Mouse (Mus musculus) hindbrain, embryonic 11.5 days (tissue): Measurements from ENCODE around the gene Ranbp6. TPM values are rescaled to one million over a fixed set of nuclear protein-coding genes. Genes with fewer than 3 reads are reported as not detected.

Source experiments
- ATAC-seq: fragments of 200-750 bp; cut with Nextera tagmentation; 2 replicates; pipeline ENCODE4 v1.8.0; 2017; ENCODE audit warnings: mild to moderate bottlenecking, moderate TSS enrichment, moderate library complexity; ENCODE audit not compliant: low FRiP score
- DNase-seq: peaks from one replicate; pipeline ENCODE4 v3.0.0-alpha.2; 2015; ENCODE audit warnings: low spot score
- H3K27ac ChIP-seq: fragments of 300-500 bp; sonication (generic); 2 replicates; pipeline ENCODE4 v1.5.1; 2014; ENCODE audit warnings: mild to moderate bottlenecking, low read depth, low read length
- H3K27me3 ChIP-seq: fragments of 300-500 bp; sonication (generic); 2 replicates; pipeline ENCODE4 v1.6.1; 2014; ENCODE audit warnings: mild to moderate bottlenecking, low read length, moderate library complexity, mixed read lengths; ENCODE audit not compliant: control insufficient read depth, insufficient read depth
- H3K36me3 ChIP-seq: fragments of 300-500 bp; sonication (generic); 2 replicates; pipeline ENCODE4 v1.6.1; 2014; ENCODE audit warnings: mild to moderate bottlenecking, low read length, moderate library complexity, mixed read lengths; ENCODE audit not compliant: control insufficient read depth, insufficient read depth
- H3K4me1 ChIP-seq: fragments of 300-500 bp; sonication (generic); replicated peaks from 2 replicates; pipeline ENCODE4 v1.6.1; 2014; ENCODE audit warnings: low read length, mixed read lengths; ENCODE audit not compliant: control insufficient read depth, insufficient read depth
- H3K4me2 ChIP-seq: fragments of 300-500 bp; sonication (generic); replicated peaks from 2 replicates; pipeline ENCODE4 v1.6.1; 2014; ENCODE audit warnings: mild to moderate bottlenecking, low read depth, low read length
- H3K4me3 ChIP-seq: fragments of 300-500 bp; sonication (generic); 2 replicates; pipeline ENCODE4 v1.5.1; 2014; ENCODE audit warnings: low read depth, low read length
- H3K9ac ChIP-seq: fragments of 300-500 bp; sonication (generic); 2 replicates; pipeline ENCODE4 v1.6.1; 2014; ENCODE audit warnings: low read depth, low read length
- H3K9me3 ChIP-seq: fragments of 300-500 bp; sonication (generic); 2 replicates; pipeline ENCODE4 v1.6.1; 2016; ENCODE audit warnings: low read length; ENCODE audit not compliant: control insufficient read depth
- WGBS: fragments of 180-500 bp; shearing (Covaris S2); extraction: QIAGEN DNeasy Blood & Tissue Kit; methylation state at CpG from one replicate; pipeline ENCODE4 v1.1.7; 2014; 5-methylcytosine and 5-hydroxymethylcytosine counted together
- polyA plus RNA-seq: library from polyadenylated mRNA; unstranded; fragments of >200 nt; fragmentation: Nextera tagmentation; extraction: Ambion mirVana; gene quantifications from 2 replicates; pipeline ENCODE4 v1.2.1, GENCODE M21; 2014

Ranbp6 gene
- polyA plus RNA-seq, 1 experiment from 2014 or later, result 41.1 TPM

GRCm38 (mm10) chr19:29824034-29824700 is 11.4 kb upstream of the Ranbp6 start:
- Histone ChIP-seq H3K4me1 (no peaks in the 10 kb centered on the region), H3K9ac (no peak overlapping the region), H3K27me3 (no peaks in the 10 kb centered on the region), H3K4me2 (no peak overlapping the region), H3K4me3 (no peak overlapping the region), H3K9me3 (no peaks in the 10 kb centered on the region), H3K27ac (no peak overlapping the region), H3K36me3 (no peaks in the 10 kb centered on the region)
- DNase-seq (peak; percentile 76), ATAC-seq (no peak)
- 49% methylated on average over 6 of the region's 6 CpGs for WGBS

GRCm38 (mm10) chr19:29823456-29824010 is 10.8 kb upstream of the Ranbp6 start:
- WGBS, result 67% methylated on average over 12 of the region's 12 CpGs

GRCm38 (mm10) chr19:29820966-29821365 is 8.2 kb upstream of the Ranbp6 start:
- DNase-seq (peak; percentile 67), ATAC-seq (no peak)
- H3K9ac ChIP-seq, result no peak overlapping the region
- H3K27me3 ChIP-seq, result no peaks in the 10 kb centered on the region
- H3K4me3 ChIP-seq, result no peak overlapping the region
- no peaks in the 10 kb centered on the region for H3K4me1 ChIP-seq
- H3K4me2 ChIP-seq, result no peak overlapping the region
- no peaks in the 10 kb centered on the region for H3K36me3 ChIP-seq
- H3K27ac ChIP-seq, result no peak overlapping the region
- no peaks in the 10 kb centered on the region for H3K9me3 ChIP-seq

More at GRCm38 (mm10) chr19:29823456-29824010, 10.8 kb upstream of the Ranbp6 start:
- Histone ChIP-seq H3K4me1 (no peaks in the 10 kb centered on the region), H3K4me2 (no peak overlapping the region), H3K4me3 (no peak overlapping the region), H3K27ac (no peak overlapping the region), H3K36me3 (no peaks in the 10 kb centered on the region), H3K27me3 (no peaks in the 10 kb centered on the region), H3K9ac (no peak overlapping the region), H3K9me3 (no peaks in the 10 kb centered on the region)
- no peak for DNase-seq
- ATAC-seq, result no peak

- Histone ChIP-seq H3K4me2 (no peak overlapping the region), H3K4me3 (no peak overlapping the region), H3K9ac (no peak overlapping the region), H3K4me1 (no peaks in the 10 kb centered on the region), H3K36me3 (no peaks in the 10 kb centered on the region), H3K27me3 (no peaks in the 10 kb centered on the region), H3K9me3 (no peaks in the 10 kb centered on the region), H3K27ac (no peak overlapping the region)
- DNase-seq (no peak), ATAC-seq (no peak)
- WGBS, result 98% methylated on average over 5 of the region's 5 CpGs
Observed at GRCm38 (mm10) chr19:29810022-29810421, 2.8 kb downstream of the Ranbp6 start.

GRCm38 (mm10) chr19:29805917-29806785 is 6.6 kb downstream of the Ranbp6 start, which contains the start of gene 9930021J03Rik:
9930021J03Rik (minus strand) TSS chr19:29805989.
- under 1% methylated on average over 58 of the region's 95 CpGs for WGBS
- H3K4me3 ChIP-seq, result peak within 1 kb of the TSS; percentile 82
- H3K4me1 ChIP-seq, result no peaks in the 10 kb centered on the region
- H3K9me3 ChIP-seq, result no peaks in the 10 kb centered on the region
- peak within 1 kb of the TSS; percentile 84 for H3K9ac ChIP-seq
- H3K27ac ChIP-seq, result peak within 1 kb of the TSS; percentile 96
- DNase-seq (peak; percentile 99), ATAC-seq (peak; percentile 95)
- H3K27me3 ChIP-seq, result no peaks in the 10 kb centered on the region
- no peaks in the 10 kb centered on the region for H3K36me3 ChIP-seq
- H3K4me2 ChIP-seq, result peak within 1 kb of the TSS; percentile 87

GRCm38 (mm10) chr19:29805101-29805916 is 7.5 kb downstream of the Ranbp6 start:
- peak overlapping the region; percentile 87 for H3K4me2 ChIP-seq
- no peaks in the 10 kb centered on the region for H3K4me1 ChIP-seq
- WGBS, result under 1% methylated on average over 70 of the region's 72 CpGs
- peak overlapping the region; percentile 82 for H3K4me3 ChIP-seq
- no peaks in the 10 kb centered on the region for H3K9me3 ChIP-seq
- peak; percentile 38 for ATAC-seq
- H3K9ac ChIP-seq, result peak overlapping the region; percentile 84
- H3K27ac ChIP-seq, result peak overlapping the region; percentile 96
- no peaks in the 10 kb centered on the region for H3K36me3 ChIP-seq
- DNase-seq, result peak; percentile 74
- no peaks in the 10 kb centered on the region for H3K27me3 ChIP-seq

DNA sequence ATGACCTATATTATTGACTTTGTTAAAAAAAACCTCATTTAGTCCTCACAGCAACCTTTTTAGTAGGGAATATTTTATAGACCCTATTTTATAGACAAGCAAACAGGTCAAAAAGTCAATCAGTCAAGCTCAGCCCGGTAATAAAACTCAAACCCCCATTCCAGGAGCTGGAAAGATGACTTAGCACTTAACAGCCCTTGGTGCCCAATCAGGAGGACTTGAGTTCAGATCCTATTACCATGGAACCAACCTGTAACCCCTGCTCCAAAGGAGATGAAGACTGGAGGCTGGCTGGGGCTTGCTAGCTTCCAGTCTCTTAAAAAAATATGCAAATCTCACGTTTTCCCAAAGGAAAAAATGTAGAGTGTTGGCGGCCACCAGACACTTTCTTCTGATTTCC is 8.8 kb downstream of the Ranbp6 start:
- DNase-seq (no peak), ATAC-seq (no peak)
- no peaks in the 10 kb centered on the region for H3K27me3 ChIP-seq
- H3K36me3 ChIP-seq, result no peaks in the 10 kb centered on the region
- H3K9ac ChIP-seq, result no peak overlapping the region
- WGBS, result 55% methylated on average over 3 of the region's 3 CpGs
- no peak overlapping the region for H3K27ac ChIP-seq
- H3K4me3 ChIP-seq, result peak overlapping the region; percentile 18
- H3K4me1 ChIP-seq, result no peaks in the 10 kb centered on the region
- H3K4me2 ChIP-seq, result peak overlapping the region; percentile 39
- no peaks in the 10 kb centered on the region for H3K9me3 ChIP-seq

DNA sequence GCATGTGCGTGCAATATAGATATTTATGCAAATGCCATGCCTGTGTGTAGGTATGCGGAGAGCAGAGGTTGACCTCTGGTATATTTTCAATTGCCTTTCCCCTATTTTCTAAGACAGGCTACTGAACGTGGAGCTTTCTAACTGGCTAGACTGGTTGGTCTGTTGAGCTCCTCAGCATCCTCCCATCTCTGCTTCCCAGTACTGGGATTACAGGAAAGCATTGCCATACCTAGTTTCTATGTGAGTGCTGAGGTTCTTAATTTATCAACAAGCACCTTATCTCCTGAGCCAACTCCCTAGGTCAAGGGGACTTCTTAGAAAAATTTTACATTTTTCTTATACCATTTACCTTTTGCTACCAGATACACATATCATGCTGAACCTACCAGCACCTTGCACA is 15.4 kb downstream of the Ranbp6 start:
- Histone ChIP-seq H3K4me3 (no peak overlapping the region), H3K27me3 (no peaks in the 10 kb centered on the region), H3K9ac (no peak overlapping the region), H3K36me3 (no peaks in the 10 kb centered on the region), H3K4me2 (no peak overlapping the region), H3K9me3 (no peaks in the 10 kb centered on the region), H3K4me1 (no peaks in the 10 kb centered on the region), H3K27ac (no peak overlapping the region)
- WGBS, result 92% methylated on average over 3 of the region's 3 CpGs
- DNase-seq, result no peak
- ATAC-seq, result no peak
